Mouse (Mus musculus) heart, postnatal 0 days (tissue): ENCODE measurements around the gene Mmp27. TPM values are rescaled to one million over a fixed set of nuclear protein-coding genes. Genes with fewer than 3 reads are reported as not detected.

Experiments used
- ATAC-seq: fragments of 200-750 bp; cut with Nextera tagmentation; 2 replicates; pipeline ENCODE4 v1.8.0; 2017; ENCODE audit warnings: low read depth, moderate number of reproducible peaks, moderate library complexity; ENCODE audit not compliant: insufficient read depth
- DNase-seq: peaks from one replicate; pipeline ENCODE4 v3.0.0-alpha.2; 2016; ENCODE audit warnings: low spot score
- H3K27ac ChIP-seq: fragments of 300-500 bp; sonication (generic); 2 replicates; pipeline ENCODE4 v1.5.1; 2014; ENCODE audit warnings: low read depth, mild to moderate bottlenecking
- H3K27me3 ChIP-seq: fragments of 300-500 bp; sonication (generic); 2 replicates; pipeline ENCODE4 v1.6.1; 2014; ENCODE audit warnings: low read length, mixed read lengths; ENCODE audit not compliant: control insufficient read depth, insufficient read depth
- H3K36me3 ChIP-seq: fragments of 300-500 bp; sonication (generic); replicated peaks from 2 replicates; pipeline ENCODE4 v1.6.1; 2014; ENCODE audit warnings: low read length, mixed read lengths; ENCODE audit not compliant: control insufficient read depth, insufficient read depth
- H3K4me1 ChIP-seq: fragments of 300-500 bp; sonication (generic); 2 replicates; pipeline ENCODE4 v1.6.1; 2014; ENCODE audit warnings: antibody characterized with exemption; ENCODE audit not compliant: control insufficient read depth, insufficient read depth
- H3K4me2 ChIP-seq: fragments of 300-500 bp; sonication (generic); 2 replicates; pipeline ENCODE4 v1.6.1; 2014; ENCODE audit warnings: low read depth, mild to moderate bottlenecking, low read length, moderate library complexity
- H3K4me3 ChIP-seq: fragments of 300-500 bp; sonication (generic); 2 replicates; pipeline ENCODE4 v1.5.1; 2014; ENCODE audit warnings: low read depth, low read length
- H3K9ac ChIP-seq: fragments of 300-500 bp; sonication (generic); replicated peaks from 2 replicates; pipeline ENCODE4 v1.6.1; 2014; ENCODE audit warnings: low read depth, low read length, mixed read lengths
- H3K9me3 ChIP-seq: fragments of 300-500 bp; sonication (generic); replicated peaks from 2 replicates; pipeline ENCODE4 v1.6.1; 2016; ENCODE audit warnings: low read length; ENCODE audit not compliant: control insufficient read depth
- CTCF ChIP-seq: IDR thresholded peaks from 2 replicates; pipeline ENCODE4 v1.5.1; 2016; ENCODE audit warnings: antibody characterized with exemption, control low read depth, low read depth
- EP300 ChIP-seq: IDR thresholded peaks from 2 replicates; pipeline ENCODE4 v1.6.1; 2016; ENCODE audit warnings: antibody characterized with exemption, low read depth
- WGBS: fragments of 180-500 bp; shearing (Covaris S2); extraction: QIAGEN DNeasy Blood & Tissue Kit; methylation state at CpG from one replicate; pipeline ENCODE4 v1.1.7; 2014; 5-methylcytosine and 5-hydroxymethylcytosine counted together
- polyA plus RNA-seq: library from polyadenylated mRNA; unstranded; fragments of >200 nt; fragmentation: Nextera tagmentation; extraction: Ambion mirVana; gene quantifications from 2 replicates; pipeline ENCODE4 v1.2.1, GENCODE M21; 2015
- total RNA-seq: library from RNA; depleted of rRNA; stranded (reverse); fragments of >200 nt; gene quantifications from 2 replicates; pipeline ENCODE4 v1.2.3, GENCODE M21; 2014; ENCODE audit warnings: low replicate concordance; rRNA removed

The Mmp27 gene
- total and polyA plus RNA-seq, 2 experiments from 2014 or later: not detected

GRCm38 (mm10) chr9:7605638-7606037, 34.4 kb downstream of the Mmp27 start:
- Histone ChIP-seq H3K4me1 (no peaks in the 10 kb centered on the region), H3K27ac (no peak overlapping the region), H3K4me2 (no peak overlapping the region), H3K27me3 (no peaks in the 10 kb centered on the region), H3K4me3 (no peak overlapping the region), H3K9me3 (0 out of 2 replicates have a peak, but pooled peaks cover 4% of the 10 kb centered on the region), H3K9ac (no peak overlapping the region), H3K36me3 (no peaks in the 10 kb centered on the region)
- ATAC-seq: no peak
- no peak for DNase-seq
- no peak for TF ChIP-seq EP300
- TF ChIP-seq CTCF: no peak
- 84% methylated on average over 12 of the region's 12 CpGs for WGBS

GRCm38 (mm10) chr9:7622582-7622981, 51.4 kb downstream of the Mmp27 start:
- ATAC-seq: no peak
- H3K9ac ChIP-seq: no peak overlapping the region
- no peaks in the 10 kb centered on the region for H3K36me3 ChIP-seq
- H3K4me1 ChIP-seq: no peaks in the 10 kb centered on the region
- H3K27ac ChIP-seq: no peak overlapping the region
- no peak overlapping the region for H3K4me3 ChIP-seq
- no peak for DNase-seq
- H3K27me3 ChIP-seq: no peaks in the 10 kb centered on the region
- 60% methylated on average over 3 of the region's 3 CpGs for WGBS
- TF ChIP-seq CTCF (no peak), EP300 (no peak)
- H3K9me3 ChIP-seq: no peaks in the 10 kb centered on the region
- H3K4me2 ChIP-seq: no peak overlapping the region

- ATAC-seq (no peak), DNase-seq (no peak)
- H3K9me3 ChIP-seq: no peaks in the 10 kb centered on the region
- H3K4me1 ChIP-seq: no peaks in the 10 kb centered on the region
- H3K9ac ChIP-seq: no peak within 1 kb of the TSS
- TF ChIP-seq CTCF: no peak
- TF ChIP-seq EP300: no peak
- H3K4me2 ChIP-seq: no peak within 1 kb of the TSS
- H3K36me3 ChIP-seq: no peaks in the 10 kb centered on the region
- H3K27ac ChIP-seq: no peak within 1 kb of the TSS
- H3K4me3 ChIP-seq: no peak within 1 kb of the TSS
- no peaks in the 10 kb centered on the region for H3K27me3 ChIP-seq
Observed at GRCm38 (mm10) chr9:7627931-7628330, 56.7 kb downstream of the Mmp27 start, which contains the start of gene Mmp20. TSS of gene Mmp20 (plus strand) at chr9:7628231.

Other genes starting within 250 kb of the Mmp27 start
- 0.27 and 0.58 TPM in 2 replicates for gene Mmp12, start 227.0 kb upstream of the Mmp27 start, total RNA-seq
- gene Mmp12, start 227.0 kb upstream of the Mmp27 start, polyA plus RNA-seq: 1.5 and 4.3 TPM in 2 replicates
- gene Mmp1b, start 183.3 kb upstream of the Mmp27 start, total RNA-seq: not detected in 2 replicates
- not detected in 2 replicates for gene Mmp1b, start 183.3 kb upstream of the Mmp27 start, polyA plus RNA-seq
- not detected in 2 replicates for gene Mmp3, start 125.6 kb upstream of the Mmp27 start, total RNA-seq
- 0.05 TPM in 1 of 2 replicates, not detected in the other for gene Mmp3, start 125.6 kb upstream of the Mmp27 start, polyA plus RNA-seq
- not detected in 2 replicates for gene Mmp10, start 69.0 kb upstream of the Mmp27 start, total RNA-seq
- gene Mmp10, start 69.0 kb upstream of the Mmp27 start, polyA plus RNA-seq: not detected in 2 replicates
- gene Mmp8, start 12.9 kb upstream of the Mmp27 start, total RNA-seq: 1.0 and 1.9 TPM in 2 replicates
- 0.29 and 0.34 TPM in 2 replicates for gene Mmp8, start 12.9 kb upstream of the Mmp27 start, polyA plus RNA-seq
- not detected in 2 replicates for gene Mmp20, start 56.8 kb downstream of the Mmp27 start, total RNA-seq
- not detected in 2 replicates for gene Mmp20, start 56.8 kb downstream of the Mmp27 start, polyA plus RNA-seq
- gene Mmp7, start 120.7 kb downstream of the Mmp27 start, total RNA-seq: not detected in 2 replicates
- not detected in 2 replicates for gene Mmp7, start 120.7 kb downstream of the Mmp27 start, polyA plus RNA-seq
- 81.0 and 81.9 TPM in 2 replicates for gene Tmem123, start 192.6 kb downstream of the Mmp27 start, total RNA-seq
- gene Tmem123, start 192.6 kb downstream of the Mmp27 start, polyA plus RNA-seq: 60.2 and 62.4 TPM in 2 replicates